Mouse (Mus musculus): ENCODE data around the gene Acad11. TPM values are rescaled to one million over a fixed set of nuclear protein-coding genes. Genes with fewer than 3 reads are reported as not detected.

Gene Acad11
- polyA plus RNA-seq (2012; rRNA removed) = 5.5 and 6.3 TPM in 2 replicates

GRCm38 (mm10) chr9:104063244-104063961, at the start of gene Acad11:
Gene Acad11, plus strand, starts transcription at chr9:104063377.
- Histone ChIP-seq H3K27ac (ENCODE audit: insufficient read depth, low read length) (peak within 1 kb of the TSS; percentile 46), H3K4me3 (ENCODE audit: extremely low read depth, insufficient read depth, insufficient read length) (peak within 1 kb of the TSS; percentile 97), H3K36me3 (ENCODE audit: control insufficient read depth, insufficient read depth, low read length) (peaks cover 2% of the 10 kb centered on the region), H3K27me3 (ENCODE audit: control insufficient read depth, insufficient read depth, low read length) (no peaks in the 10 kb centered on the region), H3K4me1 (ENCODE audit: control insufficient read depth, insufficient read depth, insufficient read length) (no peaks in the 10 kb centered on the region)
- under 1% methylated on average over 30 of the region's 30 CpGs for WGBS
- TF ChIP-seq POLR2A (IDR thresholded peaks at IDR 0.05; ENCODE audit: low read depth, low read length) (no peak), CTCF (IDR thresholded peaks at IDR 0.05; ENCODE audit: extremely low read depth, insufficient read depth, insufficient read length, insufficient replicate concordance) (no peak)
- DNase-seq (ENCODE audit: low read depth in 1 of 2, low spot score in 2 of 2) = peak; percentile 67 to 92

GRCm38 (mm10) chr9:104014526-104014925, 48.7 kb upstream of the Acad11 start:
- Histone ChIP-seq H3K27me3 (ENCODE audit: control insufficient read depth, insufficient read depth, low read length) (no peaks in the 10 kb centered on the region), H3K27ac (ENCODE audit: insufficient read depth, low read length) (no peak overlapping the region), H3K4me1 (ENCODE audit: control insufficient read depth, insufficient read depth, insufficient read length) (no peaks in the 10 kb centered on the region), H3K4me3 (ENCODE audit: extremely low read depth, insufficient read depth, insufficient read length) (no peak overlapping the region), H3K36me3 (ENCODE audit: control insufficient read depth, insufficient read depth, low read length) (no peaks in the 10 kb centered on the region)
- no peak for DNase-seq (ENCODE audit: low read depth in 1 of 2, low spot score in 2 of 2)
- no peak for TF ChIP-seq POLR2A (IDR thresholded peaks at IDR 0.05; ENCODE audit: low read depth, low read length)
- no peak for TF ChIP-seq CTCF (IDR thresholded peaks at IDR 0.05; ENCODE audit: extremely low read depth, insufficient read depth, insufficient read length, insufficient replicate concordance)
- WGBS = 75% methylated on average over 1 of the region's 1 CpGs

GRCm38 (mm10) chr9:104021026-104021425, 42.2 kb upstream of the Acad11 start:
- Histone ChIP-seq H3K4me1 (ENCODE audit: control insufficient read depth, insufficient read depth, insufficient read length) (no peaks in the 10 kb centered on the region), H3K27ac (ENCODE audit: insufficient read depth, low read length) (no peak overlapping the region), H3K27me3 (ENCODE audit: control insufficient read depth, insufficient read depth, low read length) (no peaks in the 10 kb centered on the region), H3K4me3 (ENCODE audit: extremely low read depth, insufficient read depth, insufficient read length) (no peak overlapping the region), H3K36me3 (ENCODE audit: control insufficient read depth, insufficient read depth, low read length) (no peaks in the 10 kb centered on the region)
- DNase-seq (ENCODE audit: low read depth in 1 of 2, low spot score in 2 of 2) = no peak
- TF ChIP-seq POLR2A (IDR thresholded peaks at IDR 0.05; ENCODE audit: low read depth, low read length) = no peak
- no peak for TF ChIP-seq CTCF (IDR thresholded peaks at IDR 0.05; ENCODE audit: extremely low read depth, insufficient read depth, insufficient read length, insufficient replicate concordance)
- 97% methylated on average over 10 of the region's 10 CpGs for WGBS

GRCm38 (mm10) chr9:104027186-104027585, 36.0 kb upstream of the Acad11 start:
- WGBS = 94% methylated on average over 8 of the region's 8 CpGs
- H3K27ac ChIP-seq (ENCODE audit: insufficient read depth, low read length) = no peak overlapping the region
- no peaks in the 10 kb centered on the region; the same call in 1 of the 2 replicates for H3K36me3 ChIP-seq (ENCODE audit: control insufficient read depth, insufficient read depth, low read length)
- H3K4me1 ChIP-seq (ENCODE audit: control insufficient read depth, insufficient read depth, insufficient read length) = no peaks in the 10 kb centered on the region
- H3K27me3 ChIP-seq (ENCODE audit: control insufficient read depth, insufficient read depth, low read length) = no peaks in the 10 kb centered on the region
- TF ChIP-seq CTCF (IDR thresholded peaks at IDR 0.05; ENCODE audit: extremely low read depth, insufficient read depth, insufficient read length, insufficient replicate concordance) (no peak), POLR2A (IDR thresholded peaks at IDR 0.05; ENCODE audit: low read depth, low read length) (no peak)
- H3K4me3 ChIP-seq (ENCODE audit: extremely low read depth, insufficient read depth, insufficient read length) = no peak overlapping the region
- no peak for DNase-seq (ENCODE audit: low read depth in 1 of 2, low spot score in 2 of 2)

- no peak overlapping the region for H3K4me3 ChIP-seq (ENCODE audit: extremely low read depth, insufficient read depth, insufficient read length)
- WGBS = 93% methylated on average over 11 of the region's 11 CpGs
- H3K27ac ChIP-seq (ENCODE audit: insufficient read depth, low read length) = no peak overlapping the region
- no peaks in the 10 kb centered on the region for H3K27me3 ChIP-seq (ENCODE audit: control insufficient read depth, insufficient read depth, low read length)
- no peak for DNase-seq (ENCODE audit: low read depth in 1 of 2, low spot score in 2 of 2)
- no peaks in the 10 kb centered on the region for H3K4me1 ChIP-seq (ENCODE audit: control insufficient read depth, insufficient read depth, insufficient read length)
- H3K36me3 ChIP-seq (ENCODE audit: control insufficient read depth, insufficient read depth, low read length) = peaks cover 1% of the 10 kb centered on the region; the same call in 1 of the 2 replicates
- TF ChIP-seq CTCF (IDR thresholded peaks at IDR 0.05; ENCODE audit: extremely low read depth, insufficient read depth, insufficient read length, insufficient replicate concordance) = no peak
- no peak for TF ChIP-seq POLR2A (IDR thresholded peaks at IDR 0.05; ENCODE audit: low read depth, low read length)
These were observed 33.3 kb upstream of the Acad11 start for GRCm38 (mm10) chr9:104029861-104030260.

- no peak for DNase-seq (ENCODE audit: low read depth in 1 of 2, low spot score in 2 of 2)
- TF ChIP-seq POLR2A (IDR thresholded peaks at IDR 0.05; ENCODE audit: low read depth, low read length) (no peak), CTCF (IDR thresholded peaks at IDR 0.05; ENCODE audit: extremely low read depth, insufficient read depth, insufficient read length, insufficient replicate concordance) (no peak)
- H3K4me1 ChIP-seq (ENCODE audit: control insufficient read depth, insufficient read depth, insufficient read length) = no peaks in the 10 kb centered on the region; the same call in 1 of the 2 replicates
- no peak overlapping the region for H3K27ac ChIP-seq (ENCODE audit: insufficient read depth, low read length)
- no peak overlapping the region for H3K4me3 ChIP-seq (ENCODE audit: extremely low read depth, insufficient read depth, insufficient read length)
- 82% methylated on average over 8 of the region's 8 CpGs for WGBS
- no peaks in the 10 kb centered on the region for H3K27me3 ChIP-seq (ENCODE audit: control insufficient read depth, insufficient read depth, low read length)
- H3K36me3 ChIP-seq (ENCODE audit: control insufficient read depth, insufficient read depth, low read length) = peaks cover 1% of the 10 kb centered on the region; the same call in 1 of the 2 replicates
These were observed 28.9 kb upstream of the Acad11 start for GRCm38 (mm10) chr9:104034231-104034630.

GRCm38 (mm10) chr9:104034718-104035117, 28.5 kb upstream of the Acad11 start:
- no peaks in the 10 kb centered on the region; the same call in 1 of the 2 replicates for H3K4me1 ChIP-seq (ENCODE audit: control insufficient read depth, insufficient read depth, insufficient read length)
- H3K4me3 ChIP-seq (ENCODE audit: extremely low read depth, insufficient read depth, insufficient read length) = no peak overlapping the region
- no peak overlapping the region for H3K27ac ChIP-seq (ENCODE audit: insufficient read depth, low read length)
- H3K27me3 ChIP-seq (ENCODE audit: control insufficient read depth, insufficient read depth, low read length) = no peaks in the 10 kb centered on the region
- DNase-seq (ENCODE audit: low read depth in 1 of 2, low spot score in 2 of 2) = no peak
- 85% methylated on average over 6 of the region's 6 CpGs for whole genome bisulfite sequencing
- peaks cover 1% of the 10 kb centered on the region; the same call in 1 of the 2 replicates for H3K36me3 ChIP-seq (ENCODE audit: control insufficient read depth, insufficient read depth, low read length)
- TF ChIP-seq CTCF (IDR thresholded peaks at IDR 0.05; ENCODE audit: extremely low read depth, insufficient read depth, insufficient read length, insufficient replicate concordance) (no peak), POLR2A (IDR thresholded peaks at IDR 0.05; ENCODE audit: low read depth, low read length) (no peak)
